Mouse (Mus musculus) urinary bladder, adult 18-20 months (tissue): ENCODE measurements around the gene Art1.

Experiments
- DNase-seq, 2 experiments: peaks; one replicate each; pipeline ENCODE4 v3.0.0; 2022; ENCODE audit warnings: low spot score in 2 of 2, mixed read lengths in 2 of 2

Gene Art1

GRCm38 (mm10) chr7:102101487-102101886, at the start of gene Art1:
Gene Art1, plus strand, starts transcription at chr7:102101743.
- no peak for DNase-seq

DNA sequence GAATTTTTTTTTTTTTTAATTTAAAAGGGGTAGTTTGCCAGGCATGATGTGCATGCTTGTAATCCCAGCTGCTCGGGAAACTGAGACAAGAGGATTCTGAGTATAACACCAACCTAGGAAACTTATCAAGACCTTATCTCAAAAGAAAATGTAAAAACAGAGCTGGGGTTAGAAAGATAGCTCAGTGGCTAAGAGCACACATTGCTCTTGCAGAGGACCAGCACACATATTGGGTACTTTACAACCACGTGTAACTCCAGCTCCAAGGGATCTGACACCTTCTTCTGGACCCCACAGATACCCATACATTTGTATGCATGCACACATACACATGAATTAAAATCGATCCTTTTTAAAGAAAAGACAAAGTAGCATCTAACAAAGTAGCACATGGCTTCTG, 40.2 kb upstream of the Art1 start:
- no peak for DNase-seq

GRCm38 (mm10) chr7:102062203-102062602, 39.3 kb upstream of the Art1 start:
- no peak for DNase-seq

DNA sequence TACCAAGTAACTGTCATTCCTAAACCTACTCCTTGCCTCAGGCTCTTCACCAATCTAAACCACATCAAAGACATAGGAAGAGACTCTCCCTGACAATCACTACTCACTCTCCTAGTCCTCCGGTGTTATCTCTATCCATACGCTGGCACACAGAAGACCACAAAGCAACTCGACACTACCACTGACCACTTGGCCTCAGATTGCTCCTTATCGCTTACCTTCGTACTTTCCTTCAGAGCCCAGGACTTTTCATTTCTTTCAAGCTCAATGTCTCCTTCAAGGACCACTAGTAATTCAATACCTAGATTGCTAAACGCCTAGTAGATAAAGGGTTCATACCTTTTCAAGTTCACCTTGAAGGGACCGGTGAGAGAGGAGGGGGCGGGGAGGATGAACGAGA, 37.7 kb upstream of the Art1 start:
- DNase-seq, result no peak

DNA sequence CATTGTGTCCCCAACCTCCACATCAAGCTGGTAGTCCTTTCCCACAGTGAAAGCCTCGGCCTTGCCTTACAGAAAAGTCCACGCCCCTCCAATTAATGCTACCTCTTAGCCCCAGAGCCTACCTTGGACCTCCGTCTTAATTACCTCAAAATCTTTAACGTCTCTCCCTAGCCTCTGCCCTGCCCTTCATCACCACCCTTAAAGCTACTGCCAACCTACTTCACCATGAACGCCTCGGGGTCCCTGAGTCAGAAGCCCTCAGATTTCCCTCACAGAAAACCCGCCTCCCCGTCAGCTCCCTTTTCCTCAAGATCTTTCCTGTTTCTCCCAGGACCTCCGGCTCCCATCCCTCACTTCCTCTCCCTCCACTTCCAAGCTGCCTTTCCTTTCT, 36.9 kb upstream of the Art1 start:
- peak in 1 of 2 experiments; percentile 9 for DNase-seq

DNA sequence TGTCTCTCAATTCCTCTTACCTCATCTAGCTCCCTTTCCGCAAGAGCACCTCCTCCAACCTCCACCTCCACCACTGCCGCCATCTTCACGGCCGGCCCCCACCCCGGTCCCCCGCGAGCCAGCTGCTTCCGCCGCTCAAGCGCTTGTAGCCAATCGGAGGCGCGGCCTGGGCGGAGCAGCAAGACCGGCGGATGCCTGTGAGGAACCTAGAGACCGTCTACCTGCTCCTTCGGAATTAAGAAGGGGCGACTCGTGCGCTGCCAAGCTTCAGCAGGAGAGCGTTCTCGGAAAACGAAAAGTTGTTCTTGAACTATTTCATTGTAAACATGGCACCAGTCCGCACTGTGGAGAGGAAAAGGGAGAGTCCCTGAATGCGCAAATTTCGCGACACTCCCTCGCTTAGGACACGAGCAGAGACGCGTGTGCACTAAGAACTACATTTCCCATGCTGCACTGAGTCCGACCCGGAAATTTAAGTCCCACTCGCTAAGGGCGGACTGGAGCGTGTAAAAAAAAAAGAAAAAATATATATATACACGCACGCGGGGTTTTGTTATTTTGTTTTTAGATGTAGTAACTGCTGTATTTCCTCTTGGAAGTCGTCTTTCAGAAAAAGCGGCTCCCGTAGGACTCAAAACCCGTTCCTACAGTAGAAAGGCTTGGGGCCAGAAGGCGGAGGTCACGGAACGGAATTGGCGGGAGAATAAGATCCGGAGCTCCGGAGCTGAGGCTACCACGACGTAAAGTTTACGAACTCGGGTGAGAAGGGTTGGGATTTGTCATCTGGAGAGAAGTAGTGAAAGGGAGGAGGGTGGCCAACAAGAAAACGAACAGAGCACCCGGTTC, 36.3 kb upstream of the Art1 start, which contains the start of the genes Rnf121, Xndc1 and Xntrpc:
Rnf121 (minus strand) TSS at position 424 of the 846 bp plus-strand sequence.
Xndc1 (plus strand) TSS at position 466 of the 846 bp plus-strand sequence.
Xntrpc (plus strand) TSS at position 668 of the 846 bp plus-strand sequence.
- peak; percentile 87 to 92 for DNase-seq

- DNase-seq, result no peak
Measured at GRCm38 (mm10) chr7:102066363-102066762, 35.2 kb upstream of the Art1 start.

DNA sequence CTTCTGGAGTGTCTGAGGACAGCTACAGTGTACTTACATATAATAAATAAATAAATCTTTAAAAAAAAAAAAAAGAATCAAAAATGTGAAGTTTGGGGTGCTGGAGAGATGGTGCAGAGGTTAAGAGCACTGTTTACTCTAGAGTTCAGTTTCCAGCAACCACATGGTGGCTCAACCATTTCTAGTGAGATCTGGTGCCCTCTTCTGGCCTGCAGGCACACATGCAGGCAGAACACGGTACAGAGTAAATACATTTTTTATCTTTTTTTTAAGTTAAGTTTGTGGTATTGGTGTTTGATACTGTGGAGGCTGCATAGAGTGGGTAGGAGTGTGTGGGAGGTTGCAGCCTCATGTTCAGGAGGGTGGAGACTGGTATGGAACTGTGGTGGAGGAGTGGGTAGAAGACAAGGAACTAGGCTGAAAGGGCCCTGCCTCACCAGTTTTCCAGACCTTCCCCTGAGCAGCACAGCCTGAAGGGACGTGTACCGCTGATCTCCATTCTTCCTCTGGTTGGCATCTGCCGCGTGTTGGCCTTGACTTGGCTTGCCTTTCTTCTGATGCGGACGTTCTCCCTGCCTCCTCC, 24.7 kb upstream of the Art1 start:
- DNase-seq, result no peak

GRCm38 (mm10) chr7:102078517-102078916, 23.0 kb upstream of the Art1 start:
- DNase-seq, result no peak

GRCm38 (mm10) chr7:102080311-102080710, 21.2 kb upstream of the Art1 start:
- DNase-seq, result no peak

- no peak for DNase-seq
Measured at GRCm38 (mm10) chr7:102081784-102082183, 19.8 kb upstream of the Art1 start.

- no peak for DNase-seq
Measured at GRCm38 (mm10) chr7:102082816-102083215, 18.7 kb upstream of the Art1 start, which contains the start of gene Trpc2. Gene Trpc2, plus strand, starts transcription at chr7:102083116.

GRCm38 (mm10) chr7:102084041-102084696, 17.4 kb upstream of the Art1 start:
- DNase-seq, result no peak

GRCm38 (mm10) chr7:102087336-102087735, 14.2 kb upstream of the Art1 start:
- no peak for DNase-seq

- peak in 1 of 2 experiments; percentile 8 for DNase-seq
Measured at GRCm38 (mm10) chr7:102099760-102100661, 1.5 kb upstream of the Art1 start.

- DNase-seq, result no peak
Measured at GRCm38 (mm10) chr7:102100868-102101267, 675 bp upstream of the Art1 start.

DNA sequence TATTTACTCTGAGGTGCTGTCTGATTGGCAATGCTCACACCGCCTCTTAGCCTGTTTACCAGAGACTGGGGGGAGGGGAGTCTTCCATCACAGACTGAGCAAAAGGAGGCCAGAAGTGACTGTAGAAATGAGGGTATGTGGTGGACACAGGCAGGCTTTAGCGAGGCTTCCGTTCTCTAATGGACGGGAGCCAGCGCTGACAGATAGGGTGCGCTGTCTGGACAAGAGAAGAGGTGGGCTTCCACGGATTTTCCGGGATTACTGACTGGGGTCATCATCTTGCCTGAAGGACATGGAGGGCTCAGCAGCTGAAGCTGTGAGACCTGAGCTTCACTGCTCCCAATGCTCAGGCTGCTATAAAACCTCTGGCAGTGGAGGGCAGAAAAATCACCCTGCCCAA, 698 bp downstream of the Art1 start:
- DNase-seq, result no peak

DNA sequence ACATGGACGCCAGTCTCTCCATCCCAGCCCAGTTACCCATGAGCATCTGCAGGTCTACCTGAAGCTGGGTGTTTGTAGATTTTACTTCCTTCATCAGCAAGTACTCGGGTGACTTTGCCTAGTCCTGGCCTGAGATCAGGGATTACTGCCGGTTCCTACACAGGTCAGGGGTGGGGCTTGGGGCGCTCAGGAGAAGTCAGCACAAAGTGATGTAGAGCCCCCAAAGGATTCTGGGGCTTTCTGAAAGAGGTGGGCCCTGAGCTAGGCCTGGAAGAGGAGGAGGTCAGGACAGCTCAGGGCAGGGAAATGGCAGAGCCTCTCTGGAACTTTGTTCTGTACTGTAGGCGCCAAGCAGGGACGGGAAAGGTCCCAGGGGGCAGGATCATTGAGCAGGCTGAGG, 1.2 kb downstream of the Art1 start:
- DNase-seq, result no peak

- DNase-seq, result no peak
Measured at GRCm38 (mm10) chr7:102103555-102103954, 2.0 kb downstream of the Art1 start.

DNA sequence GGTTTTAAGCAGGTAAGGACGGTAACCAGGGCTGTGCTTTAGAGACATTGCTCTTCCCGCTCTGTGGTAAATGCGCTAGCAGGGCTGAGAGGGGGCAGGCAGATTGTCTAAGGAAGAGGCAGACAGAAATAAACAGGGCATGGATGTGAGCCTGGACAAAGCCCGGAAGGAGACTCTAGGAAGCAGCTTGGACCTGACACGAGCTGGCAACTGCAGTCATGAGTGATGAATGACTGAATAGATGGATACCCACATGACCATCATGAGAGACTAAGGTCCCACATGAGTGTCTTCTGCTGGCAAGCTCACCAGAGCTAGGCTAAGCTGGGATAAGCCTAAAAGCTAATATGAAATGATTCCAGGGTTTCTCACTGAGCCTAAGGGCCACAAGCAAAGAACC, 2.6 kb downstream of the Art1 start:
- DNase-seq, result no peak

- DNase-seq, result no peak
Measured at GRCm38 (mm10) chr7:102106700-102107141, 5.2 kb downstream of the Art1 start.
